Mouse (Mus musculus): ENCODE data around the gene Dennd1a. TPM values are rescaled to one million over a fixed set of nuclear protein-coding genes. Genes with fewer than 3 reads are reported as not detected.
"Not testable (repeated sequence)": the region's sequence is repeated elsewhere in the genome, so short reads cannot be mapped to it uniquely, and the experiment has no call there.

Dennd1a gene
- polyA plus RNA-seq, 1 experiment from 2014 or later = 16.4 TPM

DNA sequence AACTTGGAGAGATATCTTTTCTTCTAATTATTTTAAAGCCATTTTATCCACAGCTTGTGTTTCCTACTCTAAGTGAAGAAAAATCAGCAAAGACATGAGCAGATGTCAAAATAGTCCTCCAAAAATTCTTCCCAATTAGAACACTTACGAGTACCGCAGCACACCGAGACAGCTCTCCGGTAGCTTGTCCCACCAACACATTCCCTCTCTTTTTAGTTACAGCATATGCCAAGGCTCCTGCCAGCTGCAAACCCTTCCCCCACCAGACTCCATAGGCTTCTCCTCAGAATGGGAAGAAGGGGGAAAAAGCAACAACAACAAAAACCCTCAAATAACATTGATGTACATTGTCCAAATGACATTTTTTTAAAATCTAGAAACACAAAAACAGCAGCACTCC is 322.7 kb downstream of the Dennd1a start:
- ATAC-seq (ENCODE audit: low FRiP score) = no peak
- 0 out of 2 replicates have a peak, but pooled peaks cover 3% of the 10 kb centered on the region for H3K36me3 ChIP-seq
- 86% methylated on average over 4 of the region's 4 CpGs for WGBS
- H3K27me3 ChIP-seq = no peaks in the 10 kb centered on the region
- no peak overlapping the region for H3K9ac ChIP-seq
- no peak overlapping the region for H3K27ac ChIP-seq
- H3K9me3 ChIP-seq (replicated peaks) = no peaks in the 10 kb centered on the region
- H3K4me1 ChIP-seq = peaks cover 6% of the 10 kb centered on the region
- no peak overlapping the region for H3K4me3 ChIP-seq
- no peak overlapping the region for H3K4me2 ChIP-seq (replicated peaks)

DNA sequence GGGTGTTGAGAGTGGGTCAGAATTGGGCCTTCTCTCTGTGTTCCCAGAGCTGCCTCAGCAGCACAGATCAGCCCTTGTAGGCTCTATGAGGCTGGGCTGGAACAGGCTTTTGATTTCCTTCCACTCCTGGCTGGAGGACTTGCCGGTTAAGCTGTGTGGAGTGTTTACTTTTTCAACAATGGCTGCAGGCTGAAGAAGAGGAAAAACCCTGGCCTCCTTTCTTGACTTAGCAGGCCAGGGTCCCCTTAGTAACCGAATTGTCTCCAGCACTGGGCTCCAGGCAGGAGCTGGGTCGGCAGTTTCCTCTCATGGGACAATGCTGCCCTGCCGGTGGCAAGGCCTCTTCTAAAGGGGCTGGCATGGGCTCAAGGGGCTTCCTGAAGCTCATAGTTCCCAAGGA is 323.8 kb downstream of the Dennd1a start:
- H3K4me1 ChIP-seq = peaks cover 6% of the 10 kb centered on the region
- no peak for ATAC-seq (ENCODE audit: low FRiP score)
- H3K27ac ChIP-seq = no peak overlapping the region
- no peaks in the 10 kb centered on the region for H3K9me3 ChIP-seq (replicated peaks)
- H3K4me3 ChIP-seq = no peak overlapping the region
- H3K27me3 ChIP-seq = no peaks in the 10 kb centered on the region
- no peak overlapping the region for H3K4me2 ChIP-seq (replicated peaks)
- WGBS = 31% methylated on average over 4 of the region's 4 CpGs
- H3K36me3 ChIP-seq = 0 out of 2 replicates have a peak, but pooled peaks cover 3% of the 10 kb centered on the region
- H3K9ac ChIP-seq = no peak overlapping the region

DNA sequence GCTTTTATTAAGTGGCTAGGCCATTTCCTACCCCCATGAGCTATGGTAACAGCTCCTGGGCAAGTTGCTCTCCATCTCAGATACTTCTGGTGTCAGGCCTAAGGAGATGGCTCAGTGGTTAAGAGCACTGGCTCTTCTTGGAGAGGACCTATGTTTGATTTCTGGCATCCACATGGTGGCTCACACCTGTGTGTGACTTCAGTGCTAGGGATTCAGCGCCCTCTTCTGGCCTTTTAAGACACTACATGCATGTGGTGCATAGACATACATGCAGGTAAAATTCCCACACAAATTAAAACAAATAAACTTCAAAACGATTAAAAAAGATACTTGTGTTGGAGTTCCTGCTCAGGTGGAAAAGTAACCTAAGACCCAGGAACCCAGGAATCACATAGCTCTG is 338.8 kb downstream of the Dennd1a start:
- no peaks in the 10 kb centered on the region for H3K9me3 ChIP-seq (replicated peaks)
- no peaks in the 10 kb centered on the region for H3K36me3 ChIP-seq
- no peak overlapping the region for H3K4me3 ChIP-seq
- H3K27ac ChIP-seq = no peak overlapping the region
- 35% methylated on average over 2 of the region's 2 CpGs for WGBS
- H3K4me1 ChIP-seq = peaks cover 2% of the 10 kb centered on the region; the same call in 1 of the 2 replicates
- H3K27me3 ChIP-seq = no peaks in the 10 kb centered on the region
- H3K4me2 ChIP-seq (replicated peaks) = no peak overlapping the region
- ATAC-seq (ENCODE audit: low FRiP score) = no peak
- H3K9ac ChIP-seq = no peak overlapping the region

DNA sequence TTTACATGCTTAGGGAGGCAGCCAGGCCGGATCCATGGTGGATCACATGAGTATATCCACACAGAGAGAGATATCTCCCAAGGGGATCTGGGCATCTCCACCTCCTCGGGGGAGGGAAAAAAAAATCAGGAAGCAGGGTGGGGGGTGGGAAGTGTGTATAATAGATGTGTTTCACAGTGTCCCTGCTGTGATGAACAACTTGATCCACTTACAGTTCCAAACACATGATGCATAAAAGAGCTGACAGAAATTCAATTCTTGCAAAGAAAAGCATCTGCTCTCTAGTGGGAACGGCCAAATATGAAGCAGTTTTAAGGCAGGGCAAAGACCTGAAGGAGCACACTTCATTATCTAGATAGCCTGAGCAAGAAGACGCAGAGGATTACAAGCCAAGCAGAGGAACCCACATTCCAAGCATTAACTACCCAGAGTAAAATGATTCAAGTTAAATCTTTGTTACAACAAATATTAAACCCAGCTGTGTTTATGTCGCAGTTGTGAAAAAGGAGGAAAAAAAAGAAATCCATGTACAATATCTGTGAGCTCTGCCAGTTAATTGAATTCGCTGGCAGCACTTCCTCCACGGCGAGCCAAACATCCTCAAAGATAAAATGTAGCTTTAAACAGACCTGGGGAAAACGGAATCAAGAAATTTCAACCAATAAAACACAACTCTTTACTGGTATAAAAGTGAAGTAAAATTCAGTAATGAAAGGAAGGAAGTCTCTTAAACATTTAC is 341.4 kb downstream of the Dennd1a start:
- H3K27ac ChIP-seq = 0 out of 2 replicates have a peak overlapping the region, but pooled peaks have one; percentile 30
- no peaks in the 10 kb centered on the region for H3K36me3 ChIP-seq
- ATAC-seq (ENCODE audit: low FRiP score) = no peak
- H3K9ac ChIP-seq = no peak overlapping the region
- no peaks in the 10 kb centered on the region for H3K9me3 ChIP-seq (replicated peaks)
- no peak overlapping the region for H3K4me2 ChIP-seq (replicated peaks)
- whole genome bisulfite sequencing = 63% methylated on average over 9 of the region's 9 CpGs
- H3K4me1 ChIP-seq = peaks cover 2% of the 10 kb centered on the region; the same call in 1 of the 2 replicates
- no peaks in the 10 kb centered on the region for H3K27me3 ChIP-seq
- no peak overlapping the region for H3K4me3 ChIP-seq

DNA sequence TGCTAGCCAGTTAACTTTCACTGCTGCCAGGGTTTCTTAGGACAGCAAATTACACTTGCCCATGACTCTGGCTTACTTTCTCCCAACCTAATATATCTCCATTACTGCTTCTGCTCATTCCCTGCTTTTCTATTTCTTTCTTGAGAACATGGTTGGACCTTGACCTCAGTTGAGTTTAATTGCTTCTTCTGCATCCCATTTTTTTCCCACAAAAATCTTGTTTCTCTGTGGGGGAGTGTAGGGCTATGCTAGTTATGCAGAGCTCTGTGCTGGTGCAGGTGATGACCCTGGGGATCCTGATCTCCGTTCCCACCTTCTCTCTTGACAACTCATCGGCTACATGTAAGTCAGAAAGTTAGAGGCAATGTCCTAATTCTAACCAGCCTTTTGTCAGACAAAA is 344.3 kb downstream of the Dennd1a start:
- Histone ChIP-seq H3K9me3 (replicated peaks) (no peaks in the 10 kb centered on the region), H3K27ac (no peak overlapping the region), H3K4me2 (replicated peaks) (no peak overlapping the region), H3K9ac (no peak overlapping the region), H3K36me3 (no peaks in the 10 kb centered on the region), H3K27me3 (no peaks in the 10 kb centered on the region), H3K4me1 (peaks cover 2% of the 10 kb centered on the region; the same call in 1 of the 2 replicates), H3K4me3 (no peak overlapping the region)
- 85% methylated on average over 2 of the region's 2 CpGs for WGBS
- ATAC-seq (ENCODE audit: low FRiP score) = no peak

DNA sequence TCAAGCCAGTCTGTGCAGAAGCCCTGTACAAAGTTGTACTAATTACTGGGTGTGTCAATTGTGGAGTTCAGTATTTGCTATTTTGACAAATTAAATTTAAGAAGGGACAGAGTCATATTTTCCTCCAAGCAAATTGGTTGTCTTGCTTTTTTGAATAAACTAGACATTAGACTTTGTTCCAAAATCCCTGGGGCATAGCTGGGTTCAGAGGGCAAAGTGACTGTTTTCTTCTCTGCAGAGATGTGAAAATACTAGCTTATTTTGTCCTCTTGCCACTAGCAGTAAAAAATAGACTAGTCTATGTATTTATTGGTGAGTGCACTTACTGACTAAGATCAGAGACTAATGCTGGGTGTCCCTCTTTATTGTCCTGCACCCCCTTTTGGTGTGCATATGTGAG is 345.4 kb downstream of the Dennd1a start:
- no peaks in the 10 kb centered on the region for H3K27me3 ChIP-seq
- no peak overlapping the region for H3K9ac ChIP-seq
- no peaks in the 10 kb centered on the region for H3K36me3 ChIP-seq
- H3K27ac ChIP-seq = no peak overlapping the region
- H3K9me3 ChIP-seq (replicated peaks) = no peaks in the 10 kb centered on the region
- H3K4me2 ChIP-seq (replicated peaks) = no peak overlapping the region
- no peak overlapping the region for H3K4me3 ChIP-seq
- ATAC-seq (ENCODE audit: low FRiP score) = no peak
- peaks cover 2% of the 10 kb centered on the region; the same call in 1 of the 2 replicates for H3K4me1 ChIP-seq

DNA sequence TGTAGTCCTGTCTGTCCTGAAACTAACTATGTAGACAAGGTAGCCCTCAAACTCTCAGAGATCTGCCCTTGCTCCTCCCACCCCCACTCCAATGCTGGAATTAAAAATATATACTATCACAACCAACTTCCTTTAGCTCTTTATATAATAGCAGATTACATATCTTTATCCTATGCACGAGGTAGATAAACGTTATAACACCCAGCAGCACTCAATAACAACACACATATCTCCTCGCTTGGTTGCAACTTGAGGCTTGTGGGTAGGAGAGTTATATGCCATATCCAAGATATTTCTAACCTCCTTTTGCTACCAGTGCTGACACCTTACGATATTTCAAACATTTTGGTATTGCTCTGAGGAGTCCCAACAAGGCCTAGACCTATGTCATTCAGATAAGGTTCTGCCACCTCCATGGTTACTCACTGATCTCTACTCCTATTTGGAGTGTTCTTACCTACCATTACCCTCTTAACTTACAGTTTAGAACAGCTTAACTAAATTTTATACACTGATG is 346.3 kb downstream of the Dennd1a start:
- 89% methylated on average over 4 of the region's 4 CpGs for WGBS
- no peak overlapping the region for H3K9ac ChIP-seq
- no peaks in the 10 kb centered on the region; the same call in 1 of the 2 replicates for H3K4me1 ChIP-seq
- no peak overlapping the region for H3K4me3 ChIP-seq
- no peaks in the 10 kb centered on the region for H3K27me3 ChIP-seq
- H3K9me3 ChIP-seq (replicated peaks) = no peaks in the 10 kb centered on the region
- no peaks in the 10 kb centered on the region for H3K36me3 ChIP-seq
- no peak overlapping the region for H3K27ac ChIP-seq
- H3K4me2 ChIP-seq (replicated peaks) = no peak overlapping the region
- no peak for ATAC-seq (ENCODE audit: low FRiP score)

DNA sequence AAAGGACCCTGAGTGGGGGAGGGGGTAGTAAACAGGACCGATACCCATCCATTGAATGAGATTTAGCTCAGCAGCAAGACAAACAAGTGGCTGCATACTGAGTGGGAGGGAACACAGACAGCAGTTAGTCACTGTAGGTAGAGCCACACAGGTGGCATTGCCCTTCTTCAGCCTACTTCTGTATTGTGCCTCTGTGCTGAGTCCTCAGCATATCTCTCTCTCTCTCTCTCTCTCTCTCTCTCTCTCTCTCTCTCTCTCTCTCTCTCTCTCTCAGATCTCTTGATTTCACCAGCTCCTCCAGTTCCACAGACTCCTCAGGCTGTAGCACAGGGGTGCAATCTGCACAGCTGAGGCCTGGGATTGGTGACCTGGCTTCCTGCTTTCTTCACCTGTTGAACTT is 347.2 kb downstream of the Dennd1a start:
- no peak overlapping the region for H3K4me3 ChIP-seq
- H3K9me3 ChIP-seq (replicated peaks) = no peaks in the 10 kb centered on the region
- no peak overlapping the region for H3K9ac ChIP-seq
- H3K36me3 ChIP-seq = no peaks in the 10 kb centered on the region
- H3K4me2 ChIP-seq (replicated peaks) = no peak overlapping the region
- WGBS = 52% methylated on average over 1 of the region's 1 CpGs
- no peaks in the 10 kb centered on the region for H3K27me3 ChIP-seq
- ATAC-seq (ENCODE audit: low FRiP score) = no peak
- H3K27ac ChIP-seq = no peak overlapping the region
- no peaks in the 10 kb centered on the region for H3K4me1 ChIP-seq

DNA sequence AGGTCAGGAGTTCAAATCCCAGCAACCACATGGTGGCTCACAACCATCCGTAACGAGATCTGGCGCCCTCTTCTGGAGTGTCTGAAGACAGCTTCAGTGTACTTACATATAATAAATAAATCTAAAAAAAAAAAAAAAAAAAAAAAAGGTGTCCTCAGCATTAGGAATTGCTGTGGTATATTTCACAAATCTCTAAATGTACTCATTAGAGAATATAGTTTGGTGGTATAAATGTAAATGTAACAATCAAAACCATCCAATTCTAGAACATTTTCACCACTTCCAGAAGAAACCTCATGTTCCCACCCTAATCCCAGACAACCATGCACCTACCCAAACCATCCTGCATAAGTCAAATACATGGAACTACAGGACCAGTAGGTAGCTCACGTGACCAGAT is 350.3 kb downstream of the Dennd1a start:
- not testable (repeated sequence) for H3K27me3 ChIP-seq; H3K4me1 ChIP-seq; ATAC-seq (ENCODE audit: low FRiP score); H3K36me3 ChIP-seq; H3K4me2 ChIP-seq (replicated peaks); H3K9me3 ChIP-seq (replicated peaks); H3K27ac ChIP-seq; H3K9ac ChIP-seq; H3K4me3 ChIP-seq
- WGBS = 87% methylated on average over 4 of the region's 4 CpGs

DNA sequence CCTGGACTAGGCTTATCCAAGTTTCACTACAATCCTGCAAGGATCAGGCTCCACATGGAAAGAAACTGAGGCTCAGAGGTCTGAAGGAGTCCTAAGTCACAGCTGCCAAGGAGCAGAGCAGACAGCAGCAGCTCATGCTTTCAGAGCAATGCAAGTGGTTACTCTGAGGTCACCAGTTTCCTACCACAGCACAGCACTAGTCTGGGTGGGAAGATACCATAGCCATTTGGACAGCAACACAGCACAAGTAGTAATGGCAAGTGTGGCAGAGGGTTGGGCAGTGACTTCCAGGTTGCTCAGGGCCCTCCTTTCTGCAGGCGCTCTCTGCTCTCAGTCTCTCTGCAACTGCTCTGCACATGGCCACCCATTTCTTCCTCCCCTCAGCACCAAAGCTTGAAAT is 354.9 kb downstream of the Dennd1a start:
- Histone ChIP-seq H3K27me3 (peaks cover 12% of the 10 kb centered on the region), H3K9ac (no peak overlapping the region), H3K9me3 (replicated peaks) (no peaks in the 10 kb centered on the region), H3K27ac (no peak overlapping the region), H3K4me2 (replicated peaks) (no peak overlapping the region), H3K4me3 (no peak overlapping the region), H3K36me3 (no peaks in the 10 kb centered on the region; the same call in 1 of the 2 replicates), H3K4me1 (peaks cover 19% of the 10 kb centered on the region)
- ATAC-seq (ENCODE audit: low FRiP score) = no peak
- 95% methylated on average over 1 of the region's 1 CpGs for WGBS

DNA sequence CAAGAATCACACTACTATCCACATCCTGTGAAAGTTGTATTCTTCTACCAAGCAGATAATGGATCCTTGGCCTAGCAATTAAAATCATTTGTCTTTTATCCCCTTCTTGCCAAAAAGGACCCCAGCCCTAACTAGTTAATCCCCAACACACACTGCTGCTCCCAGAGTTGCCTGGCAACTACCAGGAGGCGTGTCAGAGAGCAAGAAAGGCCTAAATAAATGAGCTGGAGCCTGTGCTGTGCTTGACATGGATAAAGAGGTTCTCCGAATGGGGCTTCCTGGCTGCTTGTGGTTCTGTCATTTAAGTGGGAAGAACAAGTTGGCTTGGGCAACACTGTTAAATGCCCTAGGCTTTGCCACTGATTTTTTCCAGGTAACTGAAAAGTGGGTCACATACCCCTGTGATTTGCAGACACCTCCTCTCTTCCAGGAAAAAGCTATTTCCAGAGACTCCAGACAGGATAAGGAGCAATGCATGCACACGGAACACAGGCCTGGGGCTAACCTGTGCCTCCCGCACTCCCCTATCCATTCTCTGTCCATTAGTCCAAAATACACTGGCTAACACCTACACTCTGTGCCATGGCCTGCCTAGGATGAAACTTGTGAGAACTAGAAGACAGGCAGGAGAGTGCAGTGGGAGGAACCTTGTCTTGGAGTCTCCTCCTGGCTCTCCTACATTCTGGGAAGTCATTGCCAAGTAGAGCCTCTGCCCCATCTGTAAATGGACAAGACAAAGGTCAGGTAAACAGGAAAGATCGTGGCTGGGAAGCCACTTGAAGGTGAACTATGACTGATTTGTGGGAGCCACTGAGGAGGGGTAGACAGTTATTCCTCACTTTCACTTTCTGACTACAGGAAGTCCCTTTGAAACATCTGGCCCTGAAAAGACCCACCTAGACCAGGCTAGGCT is 355.9 kb downstream of the Dennd1a start:
- Histone ChIP-seq H3K36me3 (no peaks in the 10 kb centered on the region; the same call in 1 of the 2 replicates), H3K9me3 (replicated peaks) (no peaks in the 10 kb centered on the region), H3K9ac (no peak overlapping the region), H3K4me1 (peaks cover 19% of the 10 kb centered on the region), H3K4me2 (replicated peaks) (no peak overlapping the region), H3K4me3 (no peak overlapping the region), H3K27ac (no peak overlapping the region; the same call in 1 of the 2 replicates), H3K27me3 (peaks cover 19% of the 10 kb centered on the region)
- peak; percentile 85 for ATAC-seq (ENCODE audit: low FRiP score)
- 48% methylated on average over 5 of the region's 5 CpGs for WGBS

DNA sequence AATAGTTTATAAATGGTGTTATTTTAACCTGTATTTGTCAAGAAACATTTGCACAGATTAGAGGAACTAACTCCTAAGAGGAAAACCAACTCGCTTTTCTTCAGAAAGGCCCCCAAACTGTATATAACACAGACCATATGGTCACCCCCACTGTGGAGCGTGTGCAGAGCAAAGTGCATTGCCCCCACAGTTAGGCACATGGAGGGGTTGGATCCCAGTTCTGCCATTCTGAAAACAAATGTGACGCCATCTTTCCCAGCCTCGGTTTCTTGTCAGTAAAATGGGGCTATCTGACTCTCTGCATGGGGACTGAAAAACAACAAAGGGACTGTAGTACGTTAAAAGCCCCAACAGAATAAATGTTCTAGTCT is 361.1 kb downstream of the Dennd1a start:
- WGBS = 66% methylated on average over 5 of the region's 5 CpGs
- ATAC-seq (ENCODE audit: low FRiP score) = 0 out of 2 replicates have a peak, but pooled peaks have one; percentile 45
- Histone ChIP-seq H3K4me3 (no peak overlapping the region), H3K4me1 (peaks cover 13% of the 10 kb centered on the region), H3K9me3 (replicated peaks) (no peaks in the 10 kb centered on the region), H3K36me3 (no peaks in the 10 kb centered on the region), H3K4me2 (replicated peaks) (no peak overlapping the region), H3K27ac (no peak overlapping the region), H3K9ac (no peak overlapping the region), H3K27me3 (peaks cover 24% of the 10 kb centered on the region)
